Mouse (Mus musculus): Measurements from ENCODE around the gene Ifrd1. TPM values are rescaled to one million over a fixed set of nuclear protein-coding genes. Genes with fewer than 3 reads are reported as not detected.

Gene Ifrd1
- total and polyA plus RNA-seq, 3 experiments = 14.1 to 87.6 (median 85.1) TPM

- Histone ChIP-seq H3K27me3 (ENCODE audit: control insufficient read depth, insufficient read depth, low read length) (no peaks in the 10 kb centered on the region), H3K36me3 (ENCODE audit: control insufficient read depth, insufficient read depth, low read length) (peaks cover 36% of the 10 kb centered on the region), H3K27ac (no peak overlapping the region), H3K79me2 (replicated peaks; ENCODE audit: control insufficient read depth, insufficient read depth, low read length) (peaks cover 2% of the 10 kb centered on the region), H3K4me1 (ENCODE audit: control insufficient read depth, insufficient read depth, low read length) (peaks cover 5% of the 10 kb centered on the region; the same call in 1 of the 2 replicates), H3K4me3 (no peak overlapping the region), H3K9ac (ENCODE audit: low read depth, low read length) (no peak overlapping the region)
- intact Hi-C loops (cut with DNase I) = no loop called here
- WGBS = 53% methylated on average over 2 of the region's 2 CpGs
- DNase-seq = no peak
- TF ChIP-seq CTCF (IDR thresholded peaks at IDR 0.05) (no peak), EP300 (IDR thresholded peaks at IDR 0.05; ENCODE audit: insufficient read depth, low read depth, low read length) (no peak), POLR2A (IDR thresholded peaks at IDR 0.05; ENCODE audit: insufficient read depth, low read depth, low read length) (no peak)
Measured at GRCm38 (mm10) chr12:40217776-40218175, 30.5 kb downstream of the Ifrd1 start.

- intact Hi-C loops (cut with DNase I) = no loop called here
Measured at GRCm38 (mm10) chr12:40214888-40215876, 33.1 kb downstream of the Ifrd1 start.

GRCm38 (mm10) chr12:40209049-40209448 is 39.3 kb downstream of the Ifrd1 start:
- H3K4me3 ChIP-seq = no peak overlapping the region
- peaks cover 1% of the 10 kb centered on the region; the same call in 1 of the 2 replicates for H3K4me1 ChIP-seq (ENCODE audit: control insufficient read depth, insufficient read depth, low read length)
- DNase-seq = no peak
- no peak overlapping the region for H3K27ac ChIP-seq
- WGBS = 61% methylated on average over 3 of the region's 3 CpGs
- TF ChIP-seq EP300 (IDR thresholded peaks at IDR 0.05; ENCODE audit: insufficient read depth, low read depth, low read length) (no peak), CTCF (IDR thresholded peaks at IDR 0.05) (no peak), POLR2A (IDR thresholded peaks at IDR 0.05; ENCODE audit: insufficient read depth, low read depth, low read length) (no peak)
- H3K27me3 ChIP-seq (ENCODE audit: control insufficient read depth, insufficient read depth, low read length) = no peaks in the 10 kb centered on the region
- intact Hi-C loops (cut with DNase I) = no loop called here
- no peak overlapping the region for H3K9ac ChIP-seq (ENCODE audit: low read depth, low read length)
- H3K36me3 ChIP-seq (ENCODE audit: control insufficient read depth, insufficient read depth, low read length) = peaks cover 51% of the 10 kb centered on the region
- no peaks in the 10 kb centered on the region for H3K79me2 ChIP-seq (replicated peaks; ENCODE audit: control insufficient read depth, insufficient read depth, low read length)

More at GRCm38 (mm10) chr12:40214888-40215876, 33.1 kb downstream of the Ifrd1 start:
- Histone ChIP-seq H3K36me3 (ENCODE audit: control insufficient read depth, insufficient read depth, low read length) (peaks cover 53% of the 10 kb centered on the region), H3K9ac (ENCODE audit: low read depth, low read length) (no peak overlapping the region), H3K4me1 (ENCODE audit: control insufficient read depth, insufficient read depth, low read length) (peaks cover 1% of the 10 kb centered on the region; the same call in 1 of the 2 replicates), H3K79me2 (replicated peaks; ENCODE audit: control insufficient read depth, insufficient read depth, low read length) (peaks cover 2% of the 10 kb centered on the region), H3K27ac (no peak overlapping the region), H3K27me3 (ENCODE audit: control insufficient read depth, insufficient read depth, low read length) (no peaks in the 10 kb centered on the region), H3K4me3 (no peak overlapping the region)
- TF ChIP-seq CTCF (IDR thresholded peaks at IDR 0.05) = no peak
- TF ChIP-seq EP300 (IDR thresholded peaks at IDR 0.05; ENCODE audit: insufficient read depth, low read depth, low read length) = no peak
- no peak for TF ChIP-seq POLR2A (IDR thresholded peaks at IDR 0.05; ENCODE audit: insufficient read depth, low read depth, low read length)
- DNase-seq = no peak
- 87% methylated on average over 15 of the region's 15 CpGs for WGBS

DNA sequence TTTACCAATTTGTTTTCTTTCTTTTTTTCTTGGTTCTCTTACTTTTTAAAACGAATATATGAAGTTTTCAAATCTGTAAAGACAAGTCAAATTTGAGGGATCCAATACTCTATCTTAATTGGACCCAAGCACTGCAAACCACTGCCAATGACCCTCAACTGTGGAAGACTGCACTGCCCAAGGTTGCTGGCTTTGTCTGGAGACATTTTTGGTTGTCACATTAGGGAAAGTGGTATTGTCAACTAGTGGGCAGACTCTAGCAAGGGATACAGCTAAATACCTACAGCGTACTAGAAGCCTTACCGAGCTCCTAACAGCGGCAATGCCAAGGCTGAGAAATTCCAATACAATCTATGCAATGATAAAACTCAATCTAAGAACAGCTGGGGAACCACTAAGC is 40.4 kb downstream of the Ifrd1 start:
- 71% methylated on average over 4 of the region's 4 CpGs for WGBS
- TF ChIP-seq EP300 (IDR thresholded peaks at IDR 0.05; ENCODE audit: insufficient read depth, low read depth, low read length) = no peak
- TF ChIP-seq CTCF (IDR thresholded peaks at IDR 0.05) = no peak
- TF ChIP-seq POLR2A (IDR thresholded peaks at IDR 0.05; ENCODE audit: insufficient read depth, low read depth, low read length) = no peak
- peaks cover 1% of the 10 kb centered on the region; the same call in 1 of the 2 replicates for H3K4me1 ChIP-seq (ENCODE audit: control insufficient read depth, insufficient read depth, low read length)
- H3K36me3 ChIP-seq (ENCODE audit: control insufficient read depth, insufficient read depth, low read length) = peaks cover 47% of the 10 kb centered on the region
- intact Hi-C loops (cut with DNase I) = no loop called here
- H3K27me3 ChIP-seq (ENCODE audit: control insufficient read depth, insufficient read depth, low read length) = no peaks in the 10 kb centered on the region
- no peak overlapping the region for H3K4me3 ChIP-seq
- DNase-seq = no peak
- H3K79me2 ChIP-seq (replicated peaks; ENCODE audit: control insufficient read depth, insufficient read depth, low read length) = no peaks in the 10 kb centered on the region
- no peak overlapping the region for H3K9ac ChIP-seq (ENCODE audit: low read depth, low read length)
- no peak overlapping the region for H3K27ac ChIP-seq

- 78% methylated on average over 7 of the region's 7 CpGs for WGBS
- TF ChIP-seq POLR2A (IDR thresholded peaks at IDR 0.05; ENCODE audit: insufficient read depth, low read depth, low read length) = no peak
- no peak for TF ChIP-seq EP300 (IDR thresholded peaks at IDR 0.05; ENCODE audit: insufficient read depth, low read depth, low read length)
- no peak for TF ChIP-seq CTCF (IDR thresholded peaks at IDR 0.05)
- no peaks in the 10 kb centered on the region for H3K27me3 ChIP-seq (ENCODE audit: control insufficient read depth, insufficient read depth, low read length)
- no peaks in the 10 kb centered on the region for H3K4me1 ChIP-seq (ENCODE audit: control insufficient read depth, insufficient read depth, low read length)
- no peak overlapping the region for H3K9ac ChIP-seq (ENCODE audit: low read depth, low read length)
- DNase-seq = no peak
- no peak overlapping the region for H3K4me3 ChIP-seq
- peaks cover 28% of the 10 kb centered on the region for H3K36me3 ChIP-seq (ENCODE audit: control insufficient read depth, insufficient read depth, low read length)
- no peaks in the 10 kb centered on the region for H3K79me2 ChIP-seq (replicated peaks; ENCODE audit: control insufficient read depth, insufficient read depth, low read length)
- intact Hi-C loops (cut with DNase I) = loop anchor here (2.0 kb wide), 1 partner anchor 18 kb away; no protein-coding TSS in a partner anchor
- H3K27ac ChIP-seq = no peak overlapping the region
Measured at GRCm38 (mm10) chr12:40202161-40203035, 45.9 kb downstream of the Ifrd1 start.

All from heart, adult 2 months (tissue).